Mouse (Mus musculus): ENCODE data around the gene Ublcp1. TPM values are rescaled to one million over a fixed set of nuclear protein-coding genes. Genes with fewer than 3 reads are reported as not detected.

Ublcp1 gene
- polyA plus RNA-seq, 1 experiment = 68.8 TPM

- TF ChIP-seq CTCF (IDR thresholded peaks at IDR 0.05; ENCODE audit: low read depth, low read length) (no peak), POLR2A (IDR thresholded peaks at IDR 0.05; ENCODE audit: insufficient read depth, low read length) (no peak), EP300 (IDR thresholded peaks at IDR 0.05; ENCODE audit: insufficient read depth, low read depth, low read length) (no peak)
- Histone ChIP-seq H3K9ac (ENCODE audit: low read depth, poor library complexity, severe bottlenecking) (no peak overlapping the region), H3K9me3 (replicated peaks; ENCODE audit: control insufficient read depth, insufficient read depth, low read length, poor library complexity, severe bottlenecking) (no peaks in the 10 kb centered on the region), H3K27me3 (ENCODE audit: control insufficient read depth, insufficient read depth, low read length, poor library complexity, severe bottlenecking) (no peaks in the 10 kb centered on the region; the same call in 1 of the 2 replicates), H3K4me1 (ENCODE audit: control insufficient read depth, insufficient read depth, low read length) (no peaks in the 10 kb centered on the region), H3K36me3 (ENCODE audit: control insufficient read depth, insufficient read depth, low read length, poor library complexity, severe bottlenecking) (no peaks in the 10 kb centered on the region), H3K4me3 (ENCODE audit: low read depth, low read length) (no peak overlapping the region), H3K27ac (ENCODE audit: insufficient read depth, low read length) (no peak overlapping the region)
These were observed 25.9 kb upstream of the Ublcp1 start for GRCm38 (mm10) chr11:44496217-44496616.

- Histone ChIP-seq H3K4me3 (ENCODE audit: low read depth, low read length) (no peak overlapping the region), H3K27me3 (ENCODE audit: control insufficient read depth, insufficient read depth, low read length, poor library complexity, severe bottlenecking) (no peaks in the 10 kb centered on the region; the same call in 1 of the 2 replicates), H3K9me3 (replicated peaks; ENCODE audit: control insufficient read depth, insufficient read depth, low read length, poor library complexity, severe bottlenecking) (no peaks in the 10 kb centered on the region), H3K9ac (ENCODE audit: low read depth, poor library complexity, severe bottlenecking) (no peak overlapping the region), H3K36me3 (ENCODE audit: control insufficient read depth, insufficient read depth, low read length, poor library complexity, severe bottlenecking) (no peaks in the 10 kb centered on the region), H3K4me1 (ENCODE audit: control insufficient read depth, insufficient read depth, low read length) (no peaks in the 10 kb centered on the region), H3K27ac (ENCODE audit: insufficient read depth, low read length) (no peak overlapping the region)
- no peak for TF ChIP-seq CTCF (IDR thresholded peaks at IDR 0.05; ENCODE audit: low read depth, low read length)
- no peak for TF ChIP-seq EP300 (IDR thresholded peaks at IDR 0.05; ENCODE audit: insufficient read depth, low read depth, low read length)
- no peak for TF ChIP-seq POLR2A (IDR thresholded peaks at IDR 0.05; ENCODE audit: insufficient read depth, low read length)
These were observed 24.5 kb upstream of the Ublcp1 start for GRCm38 (mm10) chr11:44494643-44495323.

GRCm38 (mm10) chr11:44489117-44489516 is 18.8 kb upstream of the Ublcp1 start:
- Histone ChIP-seq H3K9ac (ENCODE audit: low read depth, poor library complexity, severe bottlenecking) (no peak overlapping the region), H3K9me3 (replicated peaks; ENCODE audit: control insufficient read depth, insufficient read depth, low read length, poor library complexity, severe bottlenecking) (no peaks in the 10 kb centered on the region), H3K27me3 (ENCODE audit: control insufficient read depth, insufficient read depth, low read length, poor library complexity, severe bottlenecking) (no peaks in the 10 kb centered on the region), H3K36me3 (ENCODE audit: control insufficient read depth, insufficient read depth, low read length, poor library complexity, severe bottlenecking) (no peaks in the 10 kb centered on the region), H3K27ac (ENCODE audit: insufficient read depth, low read length) (no peak overlapping the region), H3K4me3 (ENCODE audit: low read depth, low read length) (no peak overlapping the region), H3K4me1 (ENCODE audit: control insufficient read depth, insufficient read depth, low read length) (no peaks in the 10 kb centered on the region)
- TF ChIP-seq CTCF (IDR thresholded peaks at IDR 0.05; ENCODE audit: low read depth, low read length) (no peak), EP300 (IDR thresholded peaks at IDR 0.05; ENCODE audit: insufficient read depth, low read depth, low read length) (no peak), POLR2A (IDR thresholded peaks at IDR 0.05; ENCODE audit: insufficient read depth, low read length) (no peak)

GRCm38 (mm10) chr11:44485089-44485736 is 14.9 kb upstream of the Ublcp1 start:
- no peak for TF ChIP-seq EP300 (IDR thresholded peaks at IDR 0.05; ENCODE audit: insufficient read depth, low read depth, low read length)
- no peak for TF ChIP-seq CTCF (IDR thresholded peaks at IDR 0.05; ENCODE audit: low read depth, low read length)
- no peak for TF ChIP-seq POLR2A (IDR thresholded peaks at IDR 0.05; ENCODE audit: insufficient read depth, low read length)
- no peaks in the 10 kb centered on the region for H3K36me3 ChIP-seq (ENCODE audit: control insufficient read depth, insufficient read depth, low read length, poor library complexity, severe bottlenecking)
- H3K27ac ChIP-seq (ENCODE audit: insufficient read depth, low read length) = no peak overlapping the region
- H3K4me3 ChIP-seq (ENCODE audit: low read depth, low read length) = no peak overlapping the region
- no peaks in the 10 kb centered on the region for H3K27me3 ChIP-seq (ENCODE audit: control insufficient read depth, insufficient read depth, low read length, poor library complexity, severe bottlenecking)
- no peak overlapping the region for H3K9ac ChIP-seq (ENCODE audit: low read depth, poor library complexity, severe bottlenecking)
- no peaks in the 10 kb centered on the region for H3K4me1 ChIP-seq (ENCODE audit: control insufficient read depth, insufficient read depth, low read length)
- no peaks in the 10 kb centered on the region for H3K9me3 ChIP-seq (replicated peaks; ENCODE audit: control insufficient read depth, insufficient read depth, low read length, poor library complexity, severe bottlenecking)

- Histone ChIP-seq H3K27me3 (ENCODE audit: control insufficient read depth, insufficient read depth, low read length, poor library complexity, severe bottlenecking) (no peaks in the 10 kb centered on the region), H3K4me3 (ENCODE audit: low read depth, low read length) (no peak overlapping the region), H3K9me3 (replicated peaks; ENCODE audit: control insufficient read depth, insufficient read depth, low read length, poor library complexity, severe bottlenecking) (no peaks in the 10 kb centered on the region), H3K27ac (ENCODE audit: insufficient read depth, low read length) (no peak overlapping the region), H3K36me3 (ENCODE audit: control insufficient read depth, insufficient read depth, low read length, poor library complexity, severe bottlenecking) (no peaks in the 10 kb centered on the region), H3K4me1 (ENCODE audit: control insufficient read depth, insufficient read depth, low read length) (no peaks in the 10 kb centered on the region), H3K9ac (ENCODE audit: low read depth, poor library complexity, severe bottlenecking) (no peak overlapping the region)
- TF ChIP-seq POLR2A (IDR thresholded peaks at IDR 0.05; ENCODE audit: insufficient read depth, low read length) = no peak
- TF ChIP-seq CTCF (IDR thresholded peaks at IDR 0.05; ENCODE audit: low read depth, low read length) = no peak
- no peak for TF ChIP-seq EP300 (IDR thresholded peaks at IDR 0.05; ENCODE audit: insufficient read depth, low read depth, low read length)
These were observed 9.9 kb upstream of the Ublcp1 start for GRCm38 (mm10) chr11:44480246-44480645.

- no peaks in the 10 kb centered on the region for H3K9me3 ChIP-seq (replicated peaks; ENCODE audit: control insufficient read depth, insufficient read depth, low read length, poor library complexity, severe bottlenecking)
- H3K9ac ChIP-seq (ENCODE audit: low read depth, poor library complexity, severe bottlenecking) = no peak overlapping the region
- H3K4me3 ChIP-seq (ENCODE audit: low read depth, low read length) = no peak overlapping the region
- H3K27me3 ChIP-seq (ENCODE audit: control insufficient read depth, insufficient read depth, low read length, poor library complexity, severe bottlenecking) = no peaks in the 10 kb centered on the region
- no peak overlapping the region for H3K27ac ChIP-seq (ENCODE audit: insufficient read depth, low read length)
- no peak for TF ChIP-seq CTCF (IDR thresholded peaks at IDR 0.05; ENCODE audit: low read depth, low read length)
- TF ChIP-seq POLR2A (IDR thresholded peaks at IDR 0.05; ENCODE audit: insufficient read depth, low read length) = no peak
- TF ChIP-seq EP300 (IDR thresholded peaks at IDR 0.05; ENCODE audit: insufficient read depth, low read depth, low read length) = no peak
- no peaks in the 10 kb centered on the region for H3K4me1 ChIP-seq (ENCODE audit: control insufficient read depth, insufficient read depth, low read length)
- no peaks in the 10 kb centered on the region for H3K36me3 ChIP-seq (ENCODE audit: control insufficient read depth, insufficient read depth, low read length, poor library complexity, severe bottlenecking)
These were observed 8.1 kb upstream of the Ublcp1 start for GRCm38 (mm10) chr11:44478382-44478781.
